Mouse (Mus musculus) embryo, embryonic 11.5 days (tissue): ENCODE measurements around the gene Gm11084.

ENCODE experiments used
- DNase-seq: peaks from one replicate; pipeline ENCODE4 v3.0.0-alpha.2; 2012; ENCODE audit warnings: low read depth, low spot score

The Gm11084 gene

GRCm38 (mm10) chr2:72952979-72953378 is 33.5 kb downstream of the Gm11084 start:
- no peak for DNase-seq

GRCm38 (mm10) chr2:72935937-72936336 is 50.6 kb downstream of the Gm11084 start:
- no peak for DNase-seq

- DNase-seq, result peak; percentile 17
Measured at GRCm38 (mm10) chr2:72932186-72932585, 54.3 kb downstream of the Gm11084 start.

GRCm38 (mm10) chr2:72924981-72925380 is 61.5 kb downstream of the Gm11084 start:
- DNase-seq, result no peak
